Mouse (Mus musculus) liver, adult 2 months (tissue): Measurements from ENCODE around the gene Sobp. TPM values are rescaled to one million over a fixed set of nuclear protein-coding genes. Genes with fewer than 3 reads are reported as not detected.

ENCODE experiments used
- DNase-seq: peaks from one replicate; pipeline ENCODE4 v3.0.0-alpha.2; 2011; ENCODE audit warnings: low read depth, low spot score; ENCODE audit errors: extremely low read depth
- H3K27ac ChIP-seq: fragments of 200-500 bp; replicated peaks from 2 replicates; pipeline ENCODE4 v1.5.1; 2012; ENCODE audit warnings: low read depth, mild to moderate bottlenecking, control low read depth, inconsistent platforms, low read length; ENCODE audit not compliant: insufficient read depth
- H3K27me3 ChIP-seq: fragments of 200-500 bp; 2 replicates; pipeline ENCODE4 v1.6.1; 2012; ENCODE audit warnings: mild to moderate bottlenecking, moderate library complexity, low read length, inconsistent platforms; ENCODE audit not compliant: control insufficient read depth, insufficient read depth
- H3K36me3 ChIP-seq: fragments of 200-500 bp; 2 replicates; pipeline ENCODE4 v1.6.1; 2012; ENCODE audit warnings: low read length, inconsistent platforms; ENCODE audit not compliant: control insufficient read depth, insufficient read depth
- H3K4me1 ChIP-seq: fragments of 200-500 bp; 2 replicates; pipeline ENCODE4 v1.6.1; 2011; ENCODE audit warnings: low read length; ENCODE audit not compliant: control insufficient read depth, insufficient read depth
- H3K4me3 ChIP-seq: fragments of 200-500 bp; 2 replicates; pipeline ENCODE4 v1.5.1; 2011; ENCODE audit warnings: low read depth, mild to moderate bottlenecking, control low read depth, low read length, moderate library complexity; ENCODE audit not compliant: insufficient read depth
- H3K79me2 ChIP-seq: fragments of 200-500 bp; 2 replicates; pipeline ENCODE4 v1.6.1; 2012; ENCODE audit warnings: inconsistent platforms, mild to moderate bottlenecking, low read length, moderate library complexity; ENCODE audit not compliant: control insufficient read depth, insufficient read depth
- H3K9ac ChIP-seq: fragments of 200-500 bp; 2 replicates; pipeline ENCODE4 v1.6.1; 2012; ENCODE audit warnings: low read depth, mild to moderate bottlenecking, control low read depth, inconsistent platforms, low read length
- CTCF ChIP-seq: fragments of 200-500 bp; IDR thresholded peaks from 2 replicates; pipeline ENCODE4 v1.5.1; 2011; ENCODE audit warnings: low read depth, low read length, control low read depth
- POLR2A ChIP-seq: fragments of 200-500 bp; IDR thresholded peaks from 2 replicates; pipeline ENCODE4 v1.6.1; 2011; ENCODE audit warnings: low read length, control low read depth; ENCODE audit not compliant: insufficient read depth; ENCODE audit errors: extremely low read depth
- WGBS: fragments of 180-500 bp; shearing (Covaris S2); methylation state at CpG from one replicate; pipeline ENCODE4 v1.1.7; 2018; 5-methylcytosine and 5-hydroxymethylcytosine counted together
- polyA plus RNA-seq: library from polyadenylated mRNA; depleted of rRNA; stranded (reverse); fragments of >200 nt; gene quantifications from 2 replicates; pipeline ENCODE4 v1.2.3, GENCODE M21; 2012
- total RNA-seq: library from RNA; depleted of rRNA; stranded (reverse); fragments of >200 nt; gene quantifications from 2 replicates; pipeline ENCODE4 v1.2.3, GENCODE M21; 2014

Sobp gene
- total and polyA plus RNA-seq, 2 experiments, result 0.01 TPM; not detected in 1

DNA sequence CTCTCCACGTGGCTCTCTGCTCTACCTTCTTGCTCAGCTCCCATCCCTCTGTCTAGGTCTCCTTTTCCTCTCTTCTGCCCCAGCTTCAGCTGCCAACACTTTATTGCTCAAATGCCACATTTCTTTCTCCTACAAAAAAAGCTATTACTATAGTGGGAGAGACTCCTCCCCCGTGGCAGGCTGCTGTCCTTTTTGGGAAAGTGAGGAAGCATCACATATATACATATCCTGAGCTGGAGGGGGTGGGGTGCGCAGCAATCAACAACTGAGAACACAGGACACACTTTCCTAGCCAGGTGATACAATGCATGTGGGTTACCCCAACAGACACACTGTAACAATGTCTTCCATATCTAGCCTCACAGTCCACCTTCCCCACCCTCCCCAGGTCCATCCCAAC, 196.0 kb downstream of the Sobp start:
- Histone ChIP-seq H3K9ac (no peak overlapping the region), H3K27ac (no peak overlapping the region), H3K79me2 (no peaks in the 10 kb centered on the region), H3K4me3 (no peak overlapping the region), H3K36me3 (no peaks in the 10 kb centered on the region), H3K4me1 (no peaks in the 10 kb centered on the region), H3K27me3 (no peaks in the 10 kb centered on the region; the same call in 1 of the 2 replicates)
- WGBS, result 58% methylated on average over 3 of the region's 3 CpGs
- DNase-seq, result no peak
- TF ChIP-seq POLR2A (no peak), CTCF (no peak)

DNA sequence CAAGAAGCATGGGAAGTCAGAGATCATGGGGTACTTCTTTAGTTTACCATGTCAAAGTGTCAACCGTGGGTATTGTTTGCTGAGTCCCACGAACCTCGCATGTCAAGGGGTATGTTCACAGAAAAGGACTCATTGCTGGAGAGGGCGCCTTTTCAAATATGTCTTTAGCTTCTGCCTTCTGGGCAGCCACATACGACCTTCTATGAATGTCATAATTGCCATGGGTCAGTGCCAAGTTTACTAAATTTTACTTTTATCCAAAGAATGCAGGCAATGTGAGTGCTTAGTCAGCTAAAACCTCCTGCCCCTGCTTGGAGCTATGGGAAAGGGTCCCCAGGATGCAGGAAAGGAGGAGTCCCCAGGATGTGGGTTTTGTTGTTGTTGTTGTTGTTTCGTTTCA, 197.8 kb downstream of the Sobp start:
- H3K4me3 ChIP-seq, result no peak overlapping the region
- no peak overlapping the region for H3K27ac ChIP-seq
- 74% methylated on average over 6 of the region's 6 CpGs for WGBS
- DNase-seq, result no peak
- no peak overlapping the region for H3K9ac ChIP-seq
- H3K79me2 ChIP-seq, result no peaks in the 10 kb centered on the region
- no peak for TF ChIP-seq CTCF
- no peak for TF ChIP-seq POLR2A
- peaks cover 2% of the 10 kb centered on the region; the same call in 1 of the 2 replicates for H3K27me3 ChIP-seq
- no peaks in the 10 kb centered on the region for H3K4me1 ChIP-seq
- no peaks in the 10 kb centered on the region for H3K36me3 ChIP-seq

DNA sequence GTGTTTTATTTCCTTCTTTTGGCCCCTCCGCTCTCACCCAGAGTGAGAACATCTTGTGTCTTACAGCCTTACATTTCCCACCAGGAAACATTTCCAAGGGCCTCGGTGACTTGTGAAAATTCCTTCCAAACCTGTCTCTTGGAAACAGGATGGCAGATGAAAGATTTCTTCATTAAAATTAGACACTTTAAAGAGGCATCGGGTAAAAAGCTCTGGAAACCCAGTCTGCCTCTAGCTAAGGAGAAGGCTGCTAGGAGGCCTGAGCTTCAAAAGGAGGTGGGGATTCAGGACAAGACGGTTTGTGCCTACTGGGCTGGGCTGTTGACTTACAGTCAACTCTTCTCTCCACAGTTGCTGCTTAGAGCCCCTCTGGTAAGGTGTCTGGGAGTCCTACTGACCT, 200.8 kb downstream of the Sobp start:
- WGBS, result 73% methylated on average over 4 of the region's 4 CpGs
- H3K4me1 ChIP-seq, result no peaks in the 10 kb centered on the region
- H3K27ac ChIP-seq, result no peak overlapping the region
- H3K36me3 ChIP-seq, result no peaks in the 10 kb centered on the region
- no peak overlapping the region for H3K9ac ChIP-seq
- H3K27me3 ChIP-seq, result peaks cover 2% of the 10 kb centered on the region; the same call in 1 of the 2 replicates
- no peak for TF ChIP-seq POLR2A
- TF ChIP-seq CTCF, result no peak
- no peak for DNase-seq
- no peak overlapping the region for H3K4me3 ChIP-seq
- H3K79me2 ChIP-seq, result no peaks in the 10 kb centered on the region

DNA sequence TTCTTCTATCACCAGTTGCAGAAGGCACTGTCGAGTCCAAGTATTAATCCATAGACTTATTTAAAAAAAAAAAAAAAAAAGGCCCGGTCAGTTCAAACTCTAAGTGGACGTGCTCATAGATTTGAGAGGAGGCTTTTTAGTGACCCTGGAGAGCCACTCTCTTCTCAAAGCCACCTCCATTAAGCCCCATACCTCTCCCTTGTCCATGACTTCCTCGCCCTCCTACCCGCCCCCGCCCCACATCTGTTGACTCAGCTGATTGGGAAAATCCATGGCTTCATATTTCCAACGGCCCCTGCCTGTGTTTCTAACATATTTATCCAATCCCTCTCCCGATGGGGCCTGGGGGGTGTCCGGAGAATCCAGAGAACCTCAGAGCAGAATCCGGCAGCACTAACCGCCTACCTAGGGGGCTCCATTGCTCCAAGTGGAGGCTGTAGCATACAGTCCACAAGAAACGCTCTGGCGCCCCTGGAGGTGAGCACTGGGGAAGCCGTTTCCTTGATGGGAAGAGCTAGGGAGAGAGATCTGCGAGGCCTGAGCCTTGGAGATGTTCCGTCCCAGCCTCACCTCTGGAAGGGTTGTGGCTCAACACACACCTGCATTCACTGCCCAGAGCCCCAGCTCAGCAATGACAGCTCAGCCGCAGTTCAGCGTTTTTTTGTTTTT, 201.7 kb downstream of the Sobp start:
- Histone ChIP-seq H3K9ac (no peak overlapping the region), H3K27me3 (peaks cover 2% of the 10 kb centered on the region; the same call in 1 of the 2 replicates), H3K27ac (no peak overlapping the region), H3K79me2 (no peaks in the 10 kb centered on the region), H3K4me1 (no peaks in the 10 kb centered on the region), H3K36me3 (no peaks in the 10 kb centered on the region), H3K4me3 (no peak overlapping the region)
- WGBS, result 15% methylated on average over 18 of the region's 18 CpGs
- TF ChIP-seq CTCF (peak; percentile 74), POLR2A (no peak)
- DNase-seq, result peak; percentile 13

DNA sequence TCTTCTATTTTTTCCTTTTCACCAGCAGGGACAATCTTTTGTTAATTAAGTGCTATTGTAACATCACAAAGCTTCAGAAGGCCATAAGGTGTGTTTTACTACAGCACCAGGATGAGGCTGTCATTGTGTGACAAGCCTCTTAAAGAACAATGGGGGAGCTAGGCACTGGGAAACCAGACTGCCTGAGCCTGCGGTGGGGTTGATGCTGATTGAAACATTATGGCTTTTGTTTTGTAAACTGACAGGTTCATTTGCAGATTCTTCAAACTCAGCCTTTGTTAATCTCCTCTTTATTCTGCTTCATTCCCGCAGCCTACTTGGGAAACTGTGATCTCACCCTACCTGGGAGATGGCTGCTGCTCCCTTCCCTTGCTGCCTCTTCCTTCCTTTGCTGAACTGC, 206.0 kb downstream of the Sobp start:
- Histone ChIP-seq H3K27me3 (0 out of 2 replicates have a peak, but pooled peaks cover 5% of the 10 kb centered on the region), H3K9ac (no peak overlapping the region), H3K4me1 (no peaks in the 10 kb centered on the region), H3K4me3 (no peak overlapping the region), H3K36me3 (no peaks in the 10 kb centered on the region), H3K79me2 (no peaks in the 10 kb centered on the region), H3K27ac (no peak overlapping the region)
- WGBS, result 28% methylated on average over 2 of the region's 2 CpGs
- no peak for TF ChIP-seq POLR2A
- TF ChIP-seq CTCF, result no peak
- no peak for DNase-seq

DNA sequence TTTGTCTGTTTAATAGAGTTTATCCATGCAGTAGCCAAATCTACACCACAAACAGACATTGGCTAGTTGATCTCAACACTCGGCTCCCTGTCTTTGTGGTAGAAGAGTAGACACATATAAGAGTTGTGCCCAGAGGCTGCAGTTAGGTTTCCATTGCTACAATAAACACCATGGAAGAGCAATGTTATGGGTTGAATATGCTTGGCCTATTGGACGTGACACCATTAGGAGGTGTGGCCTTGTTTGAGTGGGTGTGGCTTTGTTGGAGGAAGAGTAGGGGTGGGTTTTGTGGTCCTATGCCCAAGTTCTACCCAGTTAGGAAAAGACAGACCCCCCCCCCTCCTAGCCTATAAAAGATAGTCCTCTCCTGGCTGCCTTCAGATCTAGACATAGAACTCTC, 211.3 kb downstream of the Sobp start:
- Histone ChIP-seq H3K27ac (no peak overlapping the region), H3K4me3 (no peak overlapping the region), H3K36me3 (no peaks in the 10 kb centered on the region), H3K79me2 (no peaks in the 10 kb centered on the region), H3K27me3 (peaks cover 2% of the 10 kb centered on the region; the same call in 1 of the 2 replicates), H3K9ac (no peak overlapping the region), H3K4me1 (0 out of 2 replicates have a peak, but pooled peaks cover 2% of the 10 kb centered on the region)
- TF ChIP-seq CTCF (no peak), POLR2A (no peak)
- WGBS, result 94% methylated on average over 2 of the region's 2 CpGs
- DNase-seq, result no peak
